Mouse (Mus musculus) C3H10T1/2 (cell line): ENCODE measurements around the gene Gm4836. TPM values are rescaled to one million over a fixed set of nuclear protein-coding genes. Genes with fewer than 3 reads are reported as not detected.

Source experiments
- polyA plus RNA-seq, 2 experiments: library from polyadenylated mRNA; unstranded; fragments of >200 nt; fragmentation: generic; extraction: Trizol; gene quantifications; one replicate each; pipeline ENCODE4 v1.2.1; 2012; ENCODE audit warnings: missing spikeins in 2 of 2

Gene Gm4836
- polyA plus RNA-seq, result not detected

DNA sequence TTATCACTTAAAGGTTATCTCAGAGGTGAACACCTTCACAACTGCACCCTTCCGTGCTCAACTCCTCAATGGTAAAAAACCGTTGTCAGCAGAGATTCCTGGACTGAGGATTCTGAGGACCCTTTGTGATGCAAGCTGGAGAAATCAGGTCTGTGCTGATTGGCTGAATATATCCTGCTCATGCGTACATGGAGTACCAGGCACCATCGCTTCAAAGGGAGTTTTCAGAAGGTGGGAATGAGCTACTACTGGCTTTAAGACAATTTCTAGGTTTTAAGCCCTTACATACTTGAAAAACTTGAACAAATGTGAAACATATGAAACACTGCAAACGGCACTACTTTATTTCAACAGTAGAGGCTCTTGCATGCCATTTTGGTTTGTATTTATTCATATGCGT is at the start of gene Gm4836:
TSS of gene Gm4836 (minus strand) at position 101 of the 400 bp plus-strand sequence.

